Mouse (Mus musculus) forelimb bud, embryonic 11.5 days (tissue): ENCODE measurements at regions not wholly inside any gene's neighbourhood (a gene's known extent, or its start where the extent isn't known, plus 50 kb on each side); places are given as distances from the start of the nearest gene placed in this dataset.

ENCODE experiments used
- DNase-seq: peaks from one replicate; pipeline ENCODE4 v3.0.0-alpha.2; 2012; ENCODE audit warnings: low read depth, low spot score

- no peak for DNase-seq
These were observed 137.2 kb downstream of the Gm815 start for GRCm38 (mm10) chr19:27022917-27023316.

DNA sequence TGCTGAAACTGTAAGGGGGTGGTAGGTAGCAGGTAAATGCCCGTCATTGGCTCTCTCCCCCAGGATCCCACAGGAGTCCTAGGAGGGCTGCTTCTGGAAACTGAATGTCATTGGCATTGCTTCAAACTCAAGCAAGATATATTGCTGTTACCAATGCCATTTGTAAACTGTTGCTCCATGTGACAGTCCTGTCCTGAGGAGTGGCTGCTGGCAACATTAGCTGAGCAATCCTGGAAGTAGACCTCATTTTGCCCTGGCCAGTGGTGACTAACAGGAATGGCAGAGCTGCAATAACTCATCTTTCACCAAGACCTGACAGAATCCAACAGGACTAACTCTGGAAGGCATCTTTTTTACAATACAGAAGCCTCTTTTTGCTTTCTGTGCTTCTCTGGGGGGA, 143.2 kb downstream of the Gm815 start:
- DNase-seq = no peak

- DNase-seq = no peak
These were observed 145.5 kb downstream of the Gm815 start for GRCm38 (mm10) chr19:27031030-27031700.

GRCm38 (mm10) chr19:27032621-27033020, 146.9 kb downstream of the Gm815 start:
- DNase-seq = no peak

- DNase-seq = no peak
These were observed 152.6 kb downstream of the Gm815 start for GRCm38 (mm10) chr19:27038298-27038697.

DNA sequence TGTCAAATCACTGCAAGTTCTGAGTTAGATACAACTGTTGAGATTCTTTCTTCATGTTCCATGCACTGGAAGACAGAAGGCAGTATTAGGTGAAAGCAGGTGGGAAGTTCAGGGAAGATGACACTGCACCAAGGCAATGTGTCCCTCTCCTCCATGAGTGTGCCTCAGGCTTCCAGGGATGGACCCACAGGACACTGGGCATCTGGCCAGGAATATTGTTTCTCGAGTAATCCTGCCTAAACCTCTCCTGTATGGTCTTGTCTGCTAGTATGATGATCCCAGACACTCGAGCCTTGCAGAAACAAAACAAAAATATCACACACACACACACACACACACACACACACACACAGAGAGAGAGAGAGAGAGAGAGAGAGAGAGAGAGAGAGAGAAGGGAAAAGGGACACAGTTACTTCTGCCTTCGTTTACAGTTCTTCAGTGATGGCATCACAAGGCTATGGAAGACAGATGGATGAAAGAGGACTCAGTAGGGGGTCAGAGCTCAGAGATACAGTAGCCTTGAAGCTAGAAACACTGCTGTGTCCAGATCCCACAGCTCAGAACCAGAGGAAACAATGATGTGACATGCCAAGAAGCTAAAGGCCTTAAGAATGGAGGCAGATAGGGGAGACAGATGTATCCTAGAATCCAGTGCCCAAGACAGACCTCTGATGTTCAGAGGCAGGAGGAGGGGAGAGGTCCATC, 154.8 kb downstream of the Gm815 start:
- no peak for DNase-seq

DNA sequence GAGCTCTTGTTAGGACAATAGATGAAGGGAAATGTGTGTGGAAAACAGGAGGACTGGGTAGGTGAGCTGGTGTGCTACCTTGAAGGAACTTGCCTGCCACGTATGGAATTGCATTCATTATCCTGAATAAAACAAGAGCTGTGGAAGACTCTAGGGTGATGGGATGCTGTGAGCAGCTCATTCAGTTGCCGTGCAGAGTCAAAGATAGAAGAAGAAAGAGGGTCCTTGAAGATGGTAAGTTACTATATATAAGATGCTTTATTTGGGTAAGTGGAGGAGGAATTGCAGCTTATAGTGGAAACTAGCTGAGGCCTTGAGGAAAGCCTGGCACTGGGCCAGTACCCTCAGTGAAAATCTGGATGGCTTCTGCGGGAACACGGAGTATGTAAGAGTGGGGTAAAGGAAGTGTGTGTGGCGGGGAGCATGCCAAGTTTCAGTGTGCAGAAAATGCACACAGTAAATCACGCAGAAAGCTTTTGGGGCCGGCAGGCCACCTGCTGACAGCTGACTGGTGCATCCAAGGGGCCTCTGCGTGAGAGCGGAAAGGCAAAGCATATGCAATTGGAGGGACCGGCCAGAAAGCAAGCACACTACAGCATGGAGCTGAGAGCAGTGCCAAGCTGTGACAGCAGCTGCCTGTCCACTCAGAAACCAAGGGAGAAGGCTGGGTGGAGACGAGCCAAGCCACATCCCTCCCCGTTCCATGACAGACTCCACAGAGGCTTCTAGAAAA, 149.7 kb upstream of the Vldlr start:
- no peak for DNase-seq

- DNase-seq = no peak
These were observed 143.0 kb upstream of the Vldlr start for GRCm38 (mm10) chr19:27073281-27073680.

DNA sequence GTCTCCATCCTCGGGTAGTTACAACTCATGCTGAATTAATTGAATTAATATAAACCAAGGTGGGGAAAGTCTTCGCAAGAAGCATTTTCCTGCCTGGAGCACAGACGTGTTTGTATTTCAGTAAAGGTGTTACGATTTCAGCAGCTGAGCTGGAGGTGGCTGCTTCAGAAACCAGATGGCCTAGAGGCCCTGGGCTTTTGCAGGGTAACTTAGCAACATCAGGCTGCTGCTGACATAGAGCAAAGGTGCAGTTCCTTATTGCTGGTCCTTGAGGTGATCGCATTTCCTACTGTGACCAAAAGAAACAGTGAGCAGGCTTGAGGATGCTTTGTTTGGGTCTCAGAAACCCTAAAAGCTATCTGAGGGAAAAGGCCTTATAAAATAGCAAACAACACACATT, 141.3 kb upstream of the Vldlr start:
- DNase-seq = peak; percentile 66

DNA sequence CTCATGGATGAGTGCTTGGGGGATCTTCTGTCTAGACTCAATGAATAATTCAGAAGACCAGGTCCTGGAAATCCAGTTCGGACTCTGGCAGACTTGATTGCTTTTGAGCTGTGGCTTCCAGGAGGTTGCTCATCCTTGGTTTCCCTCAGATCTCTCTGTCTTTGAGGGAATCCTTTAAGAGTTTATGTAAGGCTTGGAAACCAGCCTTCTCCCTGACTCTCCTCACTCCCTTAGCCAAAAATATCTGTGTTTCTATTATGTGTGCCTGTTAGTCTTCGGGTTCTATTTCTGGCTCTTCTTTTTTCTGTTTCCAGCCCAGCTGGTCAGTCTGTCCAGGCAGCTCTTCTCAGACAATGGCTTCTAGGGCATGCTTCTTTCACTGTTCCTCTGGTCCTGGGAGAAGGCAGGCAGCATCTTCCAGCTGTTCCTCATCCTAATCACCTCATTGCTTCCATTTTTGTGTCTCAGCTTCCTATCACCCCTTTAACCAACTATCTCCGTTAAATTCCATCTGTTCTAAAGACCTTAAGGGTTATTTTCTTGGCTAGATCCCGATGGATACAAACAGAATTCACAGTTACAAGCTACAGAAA, 139.3 kb upstream of the Vldlr start:
- DNase-seq = no peak

DNA sequence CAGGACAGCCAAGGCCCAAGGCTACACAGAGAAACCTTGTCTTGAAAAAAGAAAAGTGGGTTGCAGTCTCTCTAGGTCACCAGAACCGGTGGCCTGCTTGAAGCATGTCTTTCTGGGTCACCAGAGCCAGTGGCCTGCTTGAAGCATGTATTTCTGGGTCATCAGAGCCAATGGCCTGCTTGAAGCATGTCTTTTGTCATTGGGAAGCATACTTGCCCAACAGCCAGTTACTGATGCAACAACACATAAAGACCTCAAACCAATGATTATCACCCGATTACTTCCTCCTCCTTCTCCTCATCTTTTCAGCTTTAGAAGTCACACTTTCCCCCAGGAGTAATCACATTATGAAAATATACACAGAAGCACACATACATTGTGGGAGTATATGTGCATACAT, 128.9 kb upstream of the Vldlr start:
- no peak for DNase-seq

DNA sequence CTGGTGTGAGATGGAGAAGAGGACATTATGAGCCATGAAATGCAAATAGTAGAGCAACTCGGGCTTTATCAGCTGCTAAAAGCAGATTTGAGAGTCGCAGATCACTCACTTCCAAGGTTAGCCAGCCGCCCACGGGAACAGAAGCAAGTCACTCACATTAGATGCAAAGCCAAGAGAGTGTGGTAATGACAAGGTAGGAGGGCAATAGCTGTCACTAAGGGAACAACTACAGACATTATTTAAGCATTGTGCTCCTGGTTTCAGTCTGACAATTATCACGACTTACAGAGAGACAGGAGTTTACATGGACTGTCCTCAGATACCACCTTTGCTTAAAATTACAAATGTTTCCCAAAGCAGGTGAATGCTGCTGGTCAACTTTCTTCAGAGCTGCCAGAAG, 128.5 kb upstream of the Vldlr start:
- DNase-seq = no peak

DNA sequence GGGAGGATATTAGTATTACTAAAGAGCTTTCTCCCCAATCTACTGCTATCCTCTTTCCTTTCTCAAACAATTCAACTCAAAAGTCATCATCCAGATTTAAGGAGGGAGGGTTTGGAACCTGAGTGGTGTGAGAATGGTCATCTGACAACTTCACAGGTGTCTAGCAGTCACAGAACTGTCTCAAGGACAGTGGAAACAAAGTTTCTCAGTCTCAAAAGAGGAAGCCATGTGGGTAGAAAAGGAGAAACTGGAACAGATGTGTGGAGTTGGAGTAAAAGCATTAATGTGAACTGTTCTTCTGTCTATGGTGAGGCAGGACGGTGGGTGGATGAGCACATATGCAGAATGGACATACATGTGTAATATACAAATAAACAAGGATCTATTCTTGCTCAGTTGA, 127.2 kb upstream of the Vldlr start:
- no peak for DNase-seq

GRCm38 (mm10) chr19:27091603-27092002, 124.7 kb upstream of the Vldlr start:
- DNase-seq = no peak

GRCm38 (mm10) chr19:27094777-27095478, 121.4 kb upstream of the Vldlr start:
- no peak for DNase-seq

- DNase-seq = no peak
These were observed 116.4 kb upstream of the Vldlr start for GRCm38 (mm10) chr19:27099921-27100320.

GRCm38 (mm10) chr19:27110437-27110836, 105.8 kb upstream of the Vldlr start:
- DNase-seq = no peak

- no peak for DNase-seq
These were observed 95.4 kb upstream of the Vldlr start for GRCm38 (mm10) chr19:27120876-27121275.

DNA sequence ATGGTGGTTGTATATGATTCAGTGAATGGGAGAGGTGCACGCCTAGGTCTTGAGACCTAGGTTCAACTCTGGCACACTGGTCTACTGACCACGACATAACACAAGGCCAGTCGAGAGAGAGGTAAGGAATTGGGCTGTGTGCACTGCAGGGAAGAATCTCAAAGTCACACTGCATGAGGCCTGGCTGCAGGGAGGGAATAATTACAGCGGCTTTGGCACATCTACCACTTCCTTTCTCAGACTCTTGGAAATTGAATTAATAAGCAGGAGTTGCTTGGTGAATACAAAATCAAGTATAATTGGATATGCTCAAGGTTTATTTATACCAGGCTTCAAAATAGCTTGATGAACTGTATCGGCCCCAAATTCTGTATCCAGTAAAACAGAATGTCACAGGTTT, 93.9 kb upstream of the Vldlr start:
- no peak for DNase-seq

DNA sequence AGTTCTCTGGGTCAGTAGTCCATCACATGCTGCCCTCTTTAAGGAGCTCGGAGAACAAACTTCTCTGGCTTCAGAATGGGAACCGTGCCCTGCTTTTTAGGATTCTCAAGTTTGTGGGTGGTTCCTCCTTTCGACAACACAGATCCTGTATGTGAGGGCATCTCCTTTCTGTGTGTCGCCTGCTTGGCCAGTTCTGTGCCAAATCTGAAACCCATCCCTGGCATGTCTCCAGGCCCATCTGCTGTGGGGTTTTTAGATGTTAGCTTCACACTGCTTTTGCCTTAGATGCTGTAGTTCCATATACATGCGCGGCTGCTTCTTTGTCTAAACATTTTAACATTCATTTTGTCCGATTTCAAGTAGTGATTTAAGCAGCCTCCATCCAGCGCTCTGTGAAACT, 93.0 kb upstream of the Vldlr start:
- no peak for DNase-seq

GRCm38 (mm10) chr19:27123806-27124469, 92.3 kb upstream of the Vldlr start:
- DNase-seq = no peak
